Mouse (Mus musculus): ENCODE data around the gene Gemin4. TPM values are rescaled to one million over a fixed set of nuclear protein-coding genes. Genes with fewer than 3 reads are reported as not detected.

The Gemin4 gene
- total and polyA plus RNA-seq, 3 experiments, result 17.8 to 95.7 (median 23.8) TPM

GRCm38 (mm10) chr11:76196977-76197469 lies 20.4 kb downstream of the Gemin4 start:
- TF ChIP-seq ZKSCAN1 (IDR thresholded peaks at IDR 0.05; ENCODE audit: low read depth, low read length) (no peak), TCF12 (IDR thresholded peaks at IDR 0.05; ENCODE audit: low read depth, low read length) (no peak), GABPA (IDR thresholded peaks at IDR 0.05; ENCODE audit: low read depth, low read length) (no peak), ELF1 (IDR thresholded peaks at IDR 0.05; ENCODE audit: low read depth, low read length) (no peak), TAL1 (IDR thresholded peaks at IDR 0.05; ENCODE audit: low read length) (no peak), POLR2AphosphoS2 (IDR thresholded peaks at IDR 0.05; ENCODE audit: low read length) (no peak), ETS1 (IDR thresholded peaks at IDR 0.05; ENCODE audit: low read depth, low read length) (no peak), ZMIZ1 (IDR thresholded peaks at IDR 0.05; ENCODE audit: low read depth, low read length) (no peak), MAX (IDR thresholded peaks at IDR 0.05; ENCODE audit: low read length) (no peak), TBP (IDR thresholded peaks at IDR 0.05; ENCODE audit: low read depth, low read length) (no peak), NELFE (IDR thresholded peaks at IDR 0.05; ENCODE audit: low read depth, low read length) (no peak), MYB (IDR thresholded peaks at IDR 0.05; ENCODE audit: low read depth, low read length) (no peak), HCFC1 (IDR thresholded peaks at IDR 0.05; ENCODE audit: low read depth, low read length) (no peak), ZC3H11A (IDR thresholded peaks at IDR 0.05; ENCODE audit: low read depth, low read length) (no peak), ZNF384 (IDR thresholded peaks at IDR 0.05; ENCODE audit: low read depth, low read length) (no peak), KAT2A (conservative IDR thresholded peaks at IDR 0.05; ENCODE audit: low read depth, low read length) (no peak), USF1 (IDR thresholded peaks at IDR 0.05; ENCODE audit: low read depth, low read length) (no peak), CHD2 (IDR thresholded peaks at IDR 0.05; ENCODE audit: low read length) (no peak)
- DNase-seq (ENCODE audit: low read depth, low spot score), result no peak
- Histone ChIP-seq H3K4me3 (ENCODE audit: control insufficient read depth in 1 of 2, insufficient read depth in 1 of 2, low read depth in 2 of 2, low read length in 2 of 2) (no peak overlapping the region), H3K9me3 (replicated peaks; ENCODE audit: insufficient read depth, low read length) (no peaks in the 10 kb centered on the region), H3K79me2 (ENCODE audit: control insufficient read depth, insufficient read depth, low read length, poor library complexity) (peaks cover under 1% of the 10 kb centered on the region; the same call in 1 of the 2 replicates), H3K4me1 (ENCODE audit: control insufficient read depth in 1 of 2, insufficient read depth in 2 of 2, low read length in 2 of 2) (peaks cover 3% of the 10 kb centered on the region in 2 experiments), H3K36me3 (ENCODE audit: control insufficient read depth in 1 of 2, insufficient read depth in 2 of 2, low read length in 2 of 2) (no peaks in the 10 kb centered on the region), H3K9ac (ENCODE audit: control insufficient read depth, low read depth, low read length, poor library complexity, severe bottlenecking) (no peak overlapping the region), H3K27me3 (ENCODE audit: control insufficient read depth in 1 of 2, insufficient read depth in 2 of 2, low read length in 2 of 2) (peaks cover 0 to 3% of the 10 kb centered on the region in 2 experiments; a peak in 2 of 4 replicates), H3K27ac (ENCODE audit: control insufficient read depth, low read depth, low read length) (no peak overlapping the region)

- Histone ChIP-seq H3K4me1 (ENCODE audit: control insufficient read depth in 1 of 2, insufficient read depth in 2 of 2, low read length in 2 of 2) (peaks cover under 1 to 1% of the 10 kb centered on the region in 2 experiments), H3K9ac (ENCODE audit: control insufficient read depth, low read depth, low read length, poor library complexity, severe bottlenecking) (no peak overlapping the region), H3K9me3 (replicated peaks; ENCODE audit: insufficient read depth, low read length) (no peaks in the 10 kb centered on the region), H3K79me2 (ENCODE audit: control insufficient read depth, insufficient read depth, low read length, poor library complexity) (no peaks in the 10 kb centered on the region), H3K4me3 (ENCODE audit: control insufficient read depth in 1 of 2, insufficient read depth in 1 of 2, low read depth in 2 of 2, low read length in 2 of 2) (no peak overlapping the region), H3K27ac (ENCODE audit: control insufficient read depth, low read depth, low read length) (no peak overlapping the region), H3K27me3 (ENCODE audit: control insufficient read depth in 1 of 2, insufficient read depth in 2 of 2, low read length in 2 of 2) (no peaks in the 10 kb centered on the region), H3K36me3 (ENCODE audit: control insufficient read depth in 1 of 2, insufficient read depth in 2 of 2, low read length in 2 of 2) (no peaks in the 10 kb centered on the region)
- DNase-seq (ENCODE audit: low read depth, low spot score), result no peak
- no peak for TF ChIP-seq CHD2 (IDR thresholded peaks at IDR 0.05; ENCODE audit: low read length)
- no peak for TF ChIP-seq RCOR1 (IDR thresholded peaks at IDR 0.05; ENCODE audit: low read depth, low read length)
- TF ChIP-seq USF1 (IDR thresholded peaks at IDR 0.05; ENCODE audit: low read depth, low read length), result no peak
- TF ChIP-seq HCFC1 (IDR thresholded peaks at IDR 0.05; ENCODE audit: low read depth, low read length), result no peak
- 0 out of 2 replicates have a peak, but pooled peaks have one; percentile 18 for TF ChIP-seq MXI1 (IDR thresholded peaks at IDR 0.05; ENCODE audit: low read depth, low read length)
Observed at GRCm38 (mm10) chr11:76196275-76196976, 21.0 kb downstream of the Gemin4 start.

Measured in MEL (cell line).